Mouse (Mus musculus): ENCODE measurements around the gene Slc17a9. TPM values are rescaled to one million over a fixed set of nuclear protein-coding genes. Genes with fewer than 3 reads are reported as not detected.

Gene Slc17a9
- total RNA-seq, 2 experiments from 2014 or later, result 0.28 to 0.77 TPM

DNA sequence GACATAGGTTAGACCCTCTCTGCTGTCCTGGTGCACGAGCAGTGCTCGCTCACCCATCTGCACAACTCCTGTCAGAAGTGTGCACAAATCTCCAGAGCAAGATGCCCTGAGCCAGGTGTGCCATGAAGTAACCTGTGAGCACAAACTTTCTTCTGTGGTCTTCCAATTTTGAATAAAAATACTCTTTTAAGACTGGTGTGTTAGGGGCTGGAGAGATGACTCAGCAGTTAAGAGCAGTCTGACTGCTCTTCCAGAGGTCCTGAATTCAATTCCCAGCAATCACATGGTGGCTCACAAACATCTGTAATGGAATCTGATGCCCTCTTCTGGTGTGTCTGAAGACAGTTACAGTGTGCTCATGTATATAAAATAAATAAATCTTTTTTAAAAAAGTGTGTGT lies 18.3 kb downstream of the Slc17a9 start:
- intact Hi-C loops (cut with DNase I), result no loop called here
- no peak for DNase-seq (ENCODE audit: extremely low spot score in 1 of 2, low spot score in 2 of 2)

- DNase-seq (ENCODE audit: extremely low spot score in 1 of 2, low spot score in 2 of 2), result peak; percentile 81 to 86
- intact Hi-C loops (cut with DNase I), result loop anchor here (5.0 kb wide), 2 partner anchors 88 to 163 kb away; partner anchors contain the start of gene Mrgbp
Observed at GRCm38 (mm10) chr2:180745248-180745927, 20.3 kb downstream of the Slc17a9 start.

DNA sequence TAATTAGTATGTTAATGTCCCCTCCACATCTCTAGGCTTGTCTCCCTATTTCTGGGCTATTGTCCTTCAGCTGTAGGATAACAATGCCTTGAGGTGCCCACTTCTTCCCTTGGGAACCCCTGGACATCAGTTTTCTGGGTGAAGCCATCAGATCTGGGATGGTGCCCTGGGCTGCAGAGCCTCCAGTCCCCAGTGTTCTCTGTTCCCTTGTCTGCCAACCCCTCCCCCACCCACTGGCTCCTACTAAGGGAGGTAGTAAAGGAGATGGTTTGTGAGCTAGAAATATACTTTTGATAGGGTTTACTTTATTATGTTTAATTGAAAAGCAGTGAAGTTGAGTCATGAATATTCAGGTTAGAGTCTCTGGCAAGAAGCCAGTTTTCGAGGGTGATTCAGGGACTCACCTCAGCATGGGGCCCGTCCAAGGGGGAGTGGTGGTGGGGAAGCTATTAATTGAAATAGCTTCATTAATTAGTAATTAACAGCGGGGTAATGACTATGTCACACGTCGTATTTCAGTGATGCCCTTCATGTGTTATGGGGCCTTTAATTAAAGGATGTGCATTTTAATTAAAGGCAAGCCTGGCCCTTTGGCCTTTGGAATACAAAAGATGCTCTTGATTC lies 21.6 kb downstream of the Slc17a9 start:
- no peak for DNase-seq (ENCODE audit: extremely low spot score in 1 of 2, low spot score in 2 of 2)
- intact Hi-C loops (cut with DNase I), result loop anchor here (5.0 kb wide), 2 partner anchors 89 to 164 kb away; partner anchors contain the start of gene Mrgbp

- intact Hi-C loops (cut with DNase I), result loop anchor here (2.0 to 5.0 kb wide), 3 partner anchors 30 to 167 kb away; partner anchors contain the start of gene Mrgbp
- DNase-seq (ENCODE audit: extremely low spot score in 1 of 2, low spot score in 2 of 2), result no peak
Observed at GRCm38 (mm10) chr2:180748904-180749303, 23.8 kb downstream of the Slc17a9 start.

- no peak for DNase-seq (ENCODE audit: extremely low spot score in 1 of 2, low spot score in 2 of 2)
- intact Hi-C loops (cut with DNase I), result no loop called here
Observed at GRCm38 (mm10) chr2:180754976-180755688, 30.1 kb downstream of the Slc17a9 start.

- intact Hi-C loops (cut with DNase I), result no loop called here
- DNase-seq (ENCODE audit: extremely low spot score in 1 of 2, low spot score in 2 of 2), result no peak
Observed at GRCm38 (mm10) chr2:180755896-180756295, 30.8 kb downstream of the Slc17a9 start.

DNA sequence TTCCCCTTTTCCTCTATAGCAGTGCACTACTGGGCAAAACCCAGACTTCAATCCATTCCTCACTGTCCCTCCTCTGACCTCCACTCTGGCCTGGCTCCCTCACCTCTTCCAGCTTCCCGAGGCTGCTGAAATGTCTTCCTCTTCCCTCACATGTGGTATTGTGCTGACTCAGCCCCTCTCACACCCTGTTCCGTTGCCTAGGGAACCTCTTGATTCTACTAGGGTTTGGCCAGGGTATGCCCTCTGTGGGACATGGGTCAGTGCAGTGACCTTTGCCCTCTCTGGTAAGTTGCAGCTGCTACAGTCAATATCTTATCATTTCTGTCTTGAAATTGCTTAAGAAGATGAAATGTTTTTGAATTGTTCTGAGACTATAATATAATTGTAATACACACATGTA lies 31.7 kb downstream of the Slc17a9 start:
- no peak for DNase-seq (ENCODE audit: extremely low spot score in 1 of 2, low spot score in 2 of 2)
- intact Hi-C loops (cut with DNase I), result no loop called here

GRCm38 (mm10) chr2:180758513-180759263 lies 33.6 kb downstream of the Slc17a9 start:
- DNase-seq (ENCODE audit: extremely low spot score in 1 of 2, low spot score in 2 of 2), result no peak
- intact Hi-C loops (cut with DNase I), result no loop called here

GRCm38 (mm10) chr2:180764986-180765385 lies 39.9 kb downstream of the Slc17a9 start:
- intact Hi-C loops (cut with DNase I), result no loop called here
- no peak for DNase-seq (ENCODE audit: extremely low spot score in 1 of 2, low spot score in 2 of 2)

GRCm38 (mm10) chr2:180765713-180766112 lies 40.6 kb downstream of the Slc17a9 start:
- intact Hi-C loops (cut with DNase I), result no loop called here
- DNase-seq (ENCODE audit: extremely low spot score in 1 of 2, low spot score in 2 of 2), result no peak

GRCm38 (mm10) chr2:180775223-180775622 lies 50.2 kb downstream of the Slc17a9 start:
- intact Hi-C loops (cut with DNase I), result loop anchor here (5.0 to 10.0 kb wide), 4 partner anchors 120 to 500 kb away; partner anchors contain the start of genes Cables2 and Mrgbp
- no peak for DNase-seq (ENCODE audit: extremely low spot score in 1 of 2, low spot score in 2 of 2)

- intact Hi-C loops (cut with DNase I), result loop anchor here (5.0 to 10.0 kb wide), 4 partner anchors 121 to 501 kb away; partner anchors contain the start of genes Cables2 and Mrgbp
- DNase-seq (ENCODE audit: extremely low spot score in 1 of 2, low spot score in 2 of 2), result no peak
Observed at GRCm38 (mm10) chr2:180775641-180776040, 50.6 kb downstream of the Slc17a9 start.

DNA sequence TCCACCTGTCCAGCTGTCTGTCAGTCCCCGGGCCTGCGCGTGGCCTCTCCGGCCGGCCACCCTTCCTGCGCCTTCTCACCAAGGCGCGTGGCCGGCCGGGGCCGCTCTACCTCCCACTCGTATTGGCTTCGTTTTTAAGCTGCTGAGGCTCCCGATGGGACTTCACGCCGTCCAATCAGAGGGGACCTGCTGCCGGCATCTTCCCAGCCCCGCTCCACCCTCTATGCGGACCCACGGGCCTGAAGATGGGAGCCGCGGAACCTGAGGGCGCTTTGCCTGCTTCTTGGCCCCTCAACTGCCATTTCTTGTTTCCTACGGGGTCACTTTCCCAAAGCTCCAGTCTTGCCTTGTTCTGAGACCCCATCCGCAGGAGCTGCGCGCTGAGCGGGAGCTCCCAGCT lies 51.7 kb downstream of the Slc17a9 start, which contains the start of gene Bhlhe23:
TSS of gene Bhlhe23 (minus strand) at position 108 of the 400 bp plus-strand sequence.
- intact Hi-C loops (cut with DNase I), result loop anchor here (5.0 to 10.0 kb wide), 4 partner anchors 122 to 502 kb away; partner anchors contain the start of genes Cables2 and Mrgbp
- no peak for DNase-seq (ENCODE audit: extremely low spot score in 1 of 2, low spot score in 2 of 2)

GRCm38 (mm10) chr2:180779226-180780104 lies 54.4 kb downstream of the Slc17a9 start:
- peak; percentile 62 to 70 for DNase-seq (ENCODE audit: extremely low spot score in 1 of 2, low spot score in 2 of 2)
- intact Hi-C loops (cut with DNase I), result loop anchor here (2.0 to 10.0 kb wide), 5 partner anchors 31 to 505 kb away; partner anchors contain the start of genes Cables2 and Mrgbp

- DNase-seq (ENCODE audit: extremely low spot score in 1 of 2, low spot score in 2 of 2), result no peak
- intact Hi-C loops (cut with DNase I), result no loop called here
Observed at GRCm38 (mm10) chr2:180780282-180780681, 55.2 kb downstream of the Slc17a9 start.

- intact Hi-C loops (cut with DNase I), result no loop called here
- no peak for DNase-seq (ENCODE audit: extremely low spot score in 1 of 2, low spot score in 2 of 2)
Observed at GRCm38 (mm10) chr2:180786732-180787131, 61.7 kb downstream of the Slc17a9 start.

DNA sequence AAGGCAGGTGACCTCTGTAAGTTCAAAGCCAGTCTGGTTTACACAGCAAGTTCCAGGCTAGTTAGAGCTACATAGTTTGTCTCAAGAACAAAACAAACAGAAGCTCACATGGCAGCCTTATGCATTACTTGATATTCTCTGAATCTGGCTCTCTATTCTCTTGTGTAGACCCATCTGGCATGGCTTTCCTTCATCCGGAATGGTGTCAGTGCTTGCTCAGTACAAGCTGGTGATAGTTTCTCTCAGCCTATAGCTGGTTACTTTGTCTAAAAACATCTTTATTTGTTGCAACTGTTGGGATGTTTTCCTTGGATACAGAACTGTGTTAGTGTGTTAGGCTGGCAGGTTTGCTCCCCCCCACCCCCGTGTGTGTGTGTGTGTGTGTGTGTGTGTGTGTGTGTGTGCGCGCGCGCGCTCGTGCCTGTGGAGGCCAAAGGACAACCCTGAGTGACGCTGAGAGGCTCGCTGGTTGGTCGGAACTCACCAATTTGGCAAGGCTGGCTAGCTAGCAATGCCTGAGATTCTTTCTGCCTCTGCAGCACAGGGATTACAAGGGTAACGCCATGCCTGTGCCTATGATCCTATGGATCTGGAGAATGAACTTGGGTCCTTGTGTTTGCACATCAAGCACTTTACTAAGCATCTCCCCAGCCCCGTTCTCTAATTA lies 62.6 kb downstream of the Slc17a9 start:
- intact Hi-C loops (cut with DNase I), result no loop called here
- DNase-seq (ENCODE audit: extremely low spot score in 1 of 2, low spot score in 2 of 2), result no peak

All from left cerebral cortex, postnatal 10 days (tissue).